Mouse (Mus musculus) c-Kit-negative CD71-positive TER-119-positive erythroid progenitor cells, embryonic 14.5 days (primary cell): Measurements from ENCODE around the gene Rpl13.

ENCODE experiments used
- DNase-seq: peaks from one replicate; pipeline ENCODE4 v3.0.0-alpha.2; 2013; ENCODE audit warnings: low read depth, low spot score

Rpl13 gene

GRCm38 (mm10) chr8:123108010-123108409 lies 5.9 kb downstream of the Rpl13 start:
- DNase-seq, result no peak

- no peak for DNase-seq
Observed at GRCm38 (mm10) chr8:123108953-123109352, 6.8 kb downstream of the Rpl13 start.

GRCm38 (mm10) chr8:123110649-123111048 lies 8.5 kb downstream of the Rpl13 start:
- DNase-seq, result no peak

- DNase-seq, result no peak
Observed at GRCm38 (mm10) chr8:123112892-123113291, 10.7 kb downstream of the Rpl13 start.

GRCm38 (mm10) chr8:123113908-123114469 lies 11.8 kb downstream of the Rpl13 start:
- no peak for DNase-seq

GRCm38 (mm10) chr8:123114644-123115043 lies 12.5 kb downstream of the Rpl13 start:
- no peak for DNase-seq

GRCm38 (mm10) chr8:123117127-123117731 lies 15.1 kb downstream of the Rpl13 start, which contains the start of gene Cpne7:
Gene Cpne7 (plus strand): TSS chr8:123117374.
- no peak for DNase-seq

- DNase-seq, result no peak
Observed at GRCm38 (mm10) chr8:123117744-123118143, 15.6 kb downstream of the Rpl13 start.

- no peak for DNase-seq
Observed at GRCm38 (mm10) chr8:123122059-123122458, 19.9 kb downstream of the Rpl13 start.

- no peak for DNase-seq
Observed at GRCm38 (mm10) chr8:123122670-123123069, 20.5 kb downstream of the Rpl13 start.

- no peak for DNase-seq
Observed at GRCm38 (mm10) chr8:123126193-123126816, 24.2 kb downstream of the Rpl13 start.

GRCm38 (mm10) chr8:123131041-123131440 lies 28.9 kb downstream of the Rpl13 start:
- DNase-seq, result no peak

GRCm38 (mm10) chr8:123132953-123133352 lies 30.8 kb downstream of the Rpl13 start:
- no peak for DNase-seq

GRCm38 (mm10) chr8:123134149-123134713 lies 32.1 kb downstream of the Rpl13 start:
- DNase-seq, result no peak

GRCm38 (mm10) chr8:123135406-123135805 lies 33.3 kb downstream of the Rpl13 start:
- no peak for DNase-seq

GRCm38 (mm10) chr8:123135806-123136205 lies 33.7 kb downstream of the Rpl13 start:
- no peak for DNase-seq

GRCm38 (mm10) chr8:123136287-123136686 lies 34.1 kb downstream of the Rpl13 start:
- no peak for DNase-seq

- no peak for DNase-seq
Observed at GRCm38 (mm10) chr8:123137645-123138077, 35.5 kb downstream of the Rpl13 start.

GRCm38 (mm10) chr8:123138741-123139140 lies 36.6 kb downstream of the Rpl13 start:
- no peak for DNase-seq

GRCm38 (mm10) chr8:123141741-123142462 lies 39.8 kb downstream of the Rpl13 start:
- no peak for DNase-seq

- no peak for DNase-seq
Observed at GRCm38 (mm10) chr8:123145279-123145678, 43.1 kb downstream of the Rpl13 start.

- DNase-seq, result no peak
Observed at GRCm38 (mm10) chr8:123146390-123146789, 44.2 kb downstream of the Rpl13 start.
